1 mouse cellular context compared by ENCODE assay signal in the genomic region with DNA sequence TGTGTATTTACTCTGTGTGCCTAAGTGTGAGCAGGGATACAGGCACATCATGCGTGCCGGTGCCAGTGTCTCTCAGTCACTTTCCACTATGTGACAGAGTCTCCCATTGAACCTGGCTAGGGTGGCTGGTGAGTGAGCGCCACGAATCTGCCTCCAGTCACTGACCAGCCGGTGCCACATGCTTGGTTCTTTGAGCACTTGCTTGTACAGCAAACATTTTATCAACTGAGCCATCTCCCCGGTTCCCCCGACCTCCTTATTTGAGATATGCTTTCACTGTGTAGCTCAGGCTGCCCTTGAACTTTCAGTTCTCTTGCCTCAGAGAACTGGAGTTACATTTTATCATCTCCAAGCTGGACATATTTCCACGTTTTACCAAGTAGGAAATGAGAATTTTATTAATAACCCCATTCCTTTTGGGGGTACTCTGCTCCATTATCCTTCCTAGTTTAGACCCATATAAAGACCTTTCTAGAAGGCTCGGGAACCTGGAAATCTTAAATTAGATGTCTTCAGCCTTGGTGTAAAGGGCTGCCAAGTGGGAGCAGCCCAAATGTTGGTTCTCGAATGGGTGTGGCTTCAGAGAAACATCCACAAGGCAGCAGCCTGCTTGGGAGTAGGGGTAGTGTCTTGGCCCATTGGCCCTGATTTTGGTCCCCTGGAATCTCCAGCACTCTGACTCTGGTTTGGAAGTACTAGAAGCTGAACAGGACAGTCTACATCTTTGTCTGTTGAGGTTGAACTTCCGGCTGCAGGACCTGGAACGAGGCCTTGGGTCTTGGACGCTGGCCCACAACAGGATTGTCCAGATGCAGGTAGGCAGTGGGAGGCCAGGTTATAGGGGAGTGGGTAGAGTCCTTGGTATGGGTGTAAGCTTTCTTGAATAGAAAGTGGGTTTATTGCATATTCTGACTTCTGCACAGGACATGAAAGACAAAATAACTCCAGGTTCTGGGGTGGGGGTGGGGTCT.
TF ChIP-seq lines count a peak whose summit lies in the region.

No protein-coding gene starts in this region.

TF ChIP-seq in ES-E14, 5 proteins besides CTCF, POLR2A, EP300 and RAD21:
- no peak for TF ChIP-seq ZC3H11A (IDR thresholded peaks at IDR 0.05; ENCODE audit: borderline replicate concordance, low read depth, low read length)
- no peak for TF ChIP-seq HCFC1 (IDR thresholded peaks at IDR 0.05; ENCODE audit: borderline replicate concordance, insufficient read depth, low read length)
- TF ChIP-seq MAFK (IDR thresholded peaks at IDR 0.05; ENCODE audit: insufficient read depth, low read depth, low read length): no peak
- TF ChIP-seq CHD2 (IDR thresholded peaks at IDR 0.05; ENCODE audit: low read depth, low read length): no peak
- TF ChIP-seq ZNF384 (IDR thresholded peaks at IDR 0.05; ENCODE audit: low read depth, low read length): no peak
